Mouse (Mus musculus) G1E-ER4 (cell line): ENCODE data around the gene Kbtbd4. TPM values are rescaled to one million over a fixed set of nuclear protein-coding genes. Genes with fewer than 3 reads are reported as not detected.

Experiments
- GATA1 ChIP-seq: IDR thresholded peaks from one replicate; pipeline ENCODE4 v1.8.0; 2012; ENCODE audit warnings: low read length, inconsistent platforms
- polyA plus RNA-seq: library from polyadenylated mRNA; stranded (reverse); fragments of >175 nt; gene quantifications from 2 replicates; pipeline ENCODE4 v1.2.3, GENCODE M21; 2012

Kbtbd4 gene
- 1.7 and 6.2 TPM in 2 replicates for polyA plus RNA-seq

- peak; percentile 11 for TF ChIP-seq GATA1
Measured at GRCm38 (mm10) chr2:90904076-90904855, at the start of gene Kbtbd4, which contains the start of gene Ndufs3. Gene Kbtbd4 (plus strand): TSS chr2:90904740. Gene Ndufs3 (minus strand): TSS chr2:90904827.

- TF ChIP-seq GATA1, result no peak
Measured at GRCm38 (mm10) chr2:90861486-90861885, 43.1 kb upstream of the Kbtbd4 start.

- TF ChIP-seq GATA1, result no peak
Measured at GRCm38 (mm10) chr2:90864184-90864583, 40.4 kb upstream of the Kbtbd4 start.

GRCm38 (mm10) chr2:90866524-90866923, 38.0 kb upstream of the Kbtbd4 start:
- TF ChIP-seq GATA1, result no peak

- TF ChIP-seq GATA1, result peak; percentile 29
Measured at GRCm38 (mm10) chr2:90870136-90870601, 34.4 kb upstream of the Kbtbd4 start.

GRCm38 (mm10) chr2:90871180-90871961, 33.2 kb upstream of the Kbtbd4 start:
- no peak for TF ChIP-seq GATA1

GRCm38 (mm10) chr2:90874025-90874424, 30.5 kb upstream of the Kbtbd4 start:
- no peak for TF ChIP-seq GATA1

GRCm38 (mm10) chr2:90875239-90875638, 29.3 kb upstream of the Kbtbd4 start:
- TF ChIP-seq GATA1, result no peak

GRCm38 (mm10) chr2:90877584-90878259, 26.8 kb upstream of the Kbtbd4 start:
- TF ChIP-seq GATA1, result no peak

GRCm38 (mm10) chr2:90879419-90879818, 25.1 kb upstream of the Kbtbd4 start:
- no peak for TF ChIP-seq GATA1

GRCm38 (mm10) chr2:90880144-90880785, 24.3 kb upstream of the Kbtbd4 start:
- TF ChIP-seq GATA1, result no peak

- TF ChIP-seq GATA1, result no peak
Measured at GRCm38 (mm10) chr2:90881824-90882223, 22.7 kb upstream of the Kbtbd4 start.

- no peak for TF ChIP-seq GATA1
Measured at GRCm38 (mm10) chr2:90885218-90886041, 19.1 kb upstream of the Kbtbd4 start, which contains the start of gene C1qtnf4. Gene C1qtnf4 (plus strand): TSS chr2:90885860.

GRCm38 (mm10) chr2:90886436-90886835, 18.1 kb upstream of the Kbtbd4 start:
- TF ChIP-seq GATA1, result no peak
